Mouse (Mus musculus): Measurements from ENCODE around the gene Usp6nl. TPM values are rescaled to one million over a fixed set of nuclear protein-coding genes. Genes with fewer than 3 reads are reported as not detected.

Usp6nl gene
- total and polyA plus RNA-seq, 3 experiments, result 2.0 to 6.6 (median 6.5) TPM

DNA sequence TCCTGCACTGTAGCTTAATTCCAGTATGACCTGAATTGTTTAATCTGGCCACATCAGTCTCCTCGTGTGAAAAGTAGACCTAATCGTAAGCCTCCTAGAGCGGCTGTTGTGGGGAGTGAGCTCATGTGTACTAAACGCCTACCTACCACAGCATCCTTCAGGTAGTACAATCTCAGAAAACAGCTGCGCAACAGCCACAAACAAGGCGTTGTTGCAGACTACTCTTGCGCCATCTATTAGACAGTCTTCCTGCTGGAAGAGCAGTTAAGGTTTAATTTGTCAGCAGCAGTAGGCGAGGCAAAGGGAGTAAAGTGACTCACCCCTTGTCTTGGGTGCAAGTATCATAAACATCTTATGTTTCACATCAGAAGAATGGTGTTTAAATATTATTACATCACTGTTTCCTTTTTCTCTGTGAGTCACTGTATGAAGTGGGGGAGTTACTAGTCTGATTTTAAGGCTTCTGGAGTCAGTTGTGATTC lies 57.3 kb downstream of the Usp6nl start:
- intact Hi-C loops (cut with DNase I), result no loop called here
- H3K27ac ChIP-seq, result no peak overlapping the region
- no peaks in the 10 kb centered on the region for H3K79me2 ChIP-seq (replicated peaks; ENCODE audit: control insufficient read depth, insufficient read depth, low read length)
- no peaks in the 10 kb centered on the region for H3K27me3 ChIP-seq (ENCODE audit: control insufficient read depth, insufficient read depth, low read length)
- WGBS, result 61% methylated on average over 8 of the region's 8 CpGs
- no peak overlapping the region for H3K4me3 ChIP-seq
- no peak overlapping the region for H3K9ac ChIP-seq (ENCODE audit: low read depth, low read length)
- no peaks in the 10 kb centered on the region; the same call in 1 of the 2 replicates for H3K36me3 ChIP-seq (ENCODE audit: control insufficient read depth, insufficient read depth, low read length)
- H3K4me1 ChIP-seq (ENCODE audit: control insufficient read depth, insufficient read depth, low read length), result peaks cover 14% of the 10 kb centered on the region
- DNase-seq, result no peak
- TF ChIP-seq EP300 (IDR thresholded peaks at IDR 0.05; ENCODE audit: insufficient read depth, low read depth, low read length) (no peak), POLR2A (IDR thresholded peaks at IDR 0.05; ENCODE audit: insufficient read depth, low read depth, low read length) (no peak), CTCF (IDR thresholded peaks at IDR 0.05) (no peak)

GRCm38 (mm10) chr2:6380401-6380800 lies 57.9 kb downstream of the Usp6nl start:
- intact Hi-C loops (cut with DNase I), result no loop called here
- Histone ChIP-seq H3K79me2 (replicated peaks; ENCODE audit: control insufficient read depth, insufficient read depth, low read length) (no peaks in the 10 kb centered on the region), H3K4me3 (no peak overlapping the region), H3K27me3 (ENCODE audit: control insufficient read depth, insufficient read depth, low read length) (no peaks in the 10 kb centered on the region), H3K4me1 (ENCODE audit: control insufficient read depth, insufficient read depth, low read length) (peaks cover 14% of the 10 kb centered on the region), H3K9ac (ENCODE audit: low read depth, low read length) (no peak overlapping the region), H3K36me3 (ENCODE audit: control insufficient read depth, insufficient read depth, low read length) (no peaks in the 10 kb centered on the region; the same call in 1 of the 2 replicates), H3K27ac (no peak overlapping the region)
- DNase-seq, result no peak
- TF ChIP-seq CTCF (IDR thresholded peaks at IDR 0.05) (no peak), EP300 (IDR thresholded peaks at IDR 0.05; ENCODE audit: insufficient read depth, low read depth, low read length) (no peak)
- WGBS, result 81% methylated on average over 9 of the region's 9 CpGs

DNA sequence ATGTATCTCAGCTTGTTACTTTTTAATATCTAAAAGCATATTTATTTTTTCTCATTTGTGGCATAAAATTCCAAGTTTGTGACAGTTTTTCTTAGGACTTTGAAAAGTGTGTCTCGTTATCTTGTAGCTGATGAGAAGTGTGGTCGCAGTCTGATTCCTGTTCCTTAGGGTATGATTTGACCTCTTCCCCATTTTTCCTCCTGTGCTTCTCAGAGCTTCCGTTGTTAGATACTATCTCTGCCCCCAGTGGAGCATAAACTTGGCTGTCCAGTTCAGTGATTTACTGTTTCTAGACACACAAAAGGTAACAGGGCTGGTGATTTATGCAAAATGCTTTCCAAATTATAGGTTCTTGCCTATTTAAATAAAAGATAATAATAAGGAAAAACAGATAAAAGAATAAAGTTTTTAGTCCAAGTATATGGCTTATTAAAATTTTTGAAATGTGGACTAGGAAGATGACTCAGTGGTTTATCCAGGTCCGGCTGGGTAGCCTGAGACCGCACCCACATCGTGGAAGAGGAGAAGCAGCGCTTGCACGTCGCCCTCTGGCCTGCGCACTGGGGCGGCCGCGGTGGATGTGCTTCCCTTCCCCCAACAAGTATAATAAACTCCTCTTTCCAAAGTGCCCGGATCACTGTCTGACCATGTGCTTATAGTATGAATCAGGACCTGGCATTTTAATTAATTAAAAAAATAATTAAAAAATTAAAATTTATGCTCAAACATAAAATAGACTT lies 62.1 kb downstream of the Usp6nl start:
- Histone ChIP-seq H3K36me3 (ENCODE audit: control insufficient read depth, insufficient read depth, low read length) (no peaks in the 10 kb centered on the region; the same call in 1 of the 2 replicates), H3K4me3 (no peak overlapping the region), H3K4me1 (ENCODE audit: control insufficient read depth, insufficient read depth, low read length) (peaks cover 6% of the 10 kb centered on the region; the same call in 1 of the 2 replicates), H3K9ac (ENCODE audit: low read depth, low read length) (no peak overlapping the region), H3K79me2 (replicated peaks; ENCODE audit: control insufficient read depth, insufficient read depth, low read length) (no peaks in the 10 kb centered on the region), H3K27me3 (ENCODE audit: control insufficient read depth, insufficient read depth, low read length) (no peaks in the 10 kb centered on the region), H3K27ac (no peak overlapping the region)
- TF ChIP-seq POLR2A (IDR thresholded peaks at IDR 0.05; ENCODE audit: insufficient read depth, low read depth, low read length) (no peak), EP300 (IDR thresholded peaks at IDR 0.05; ENCODE audit: insufficient read depth, low read depth, low read length) (no peak)
- DNase-seq, result no peak
- WGBS, result 70% methylated on average over 14 of the region's 14 CpGs
- intact Hi-C loops (cut with DNase I), result no loop called here

DNA sequence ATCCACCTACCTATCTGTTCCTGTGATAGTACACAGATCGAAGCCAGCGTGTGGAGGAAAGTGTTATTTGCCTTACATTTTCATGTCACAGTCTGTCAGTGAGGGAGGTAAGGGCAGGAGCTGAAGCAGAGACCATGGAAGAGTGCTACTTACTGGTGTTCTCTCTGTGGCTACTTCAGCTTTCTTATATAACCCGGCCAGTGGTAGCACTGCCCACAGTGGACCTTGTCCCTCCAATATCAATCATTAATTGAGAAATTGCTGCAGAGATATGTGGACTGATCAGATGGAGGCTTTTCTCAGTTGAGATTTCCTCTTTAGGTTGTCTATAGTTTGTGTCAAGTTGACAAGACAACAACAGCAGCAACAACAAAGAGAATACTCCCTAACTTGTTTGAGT lies 66.7 kb downstream of the Usp6nl start:
- WGBS, result 91% methylated on average over 3 of the region's 3 CpGs

DNA sequence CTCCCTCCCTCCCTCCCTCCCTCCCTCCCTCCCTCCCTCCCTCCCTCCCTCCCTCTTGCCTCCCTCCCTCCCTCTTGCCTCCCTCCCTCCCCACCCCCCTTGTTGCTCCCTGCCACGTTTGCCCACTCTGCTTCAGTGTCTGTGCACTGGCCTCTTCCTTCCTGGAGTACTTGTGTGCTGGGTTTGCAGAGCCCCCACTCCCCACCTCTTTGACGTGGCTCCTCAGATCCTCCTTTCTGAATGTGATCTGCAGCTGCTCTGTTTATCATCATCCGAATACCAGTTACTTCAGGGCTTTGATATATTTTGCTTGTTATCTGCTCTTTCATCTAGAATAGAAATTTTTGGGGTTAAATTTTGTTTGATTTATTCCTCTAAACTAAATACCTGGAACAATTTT lies 68.8 kb downstream of the Usp6nl start:
- intact Hi-C loops (cut with DNase I), result no loop called here
- WGBS, result 61% methylated on average over 2 of the region's 3 CpGs
- no peak for DNase-seq
- H3K27me3 ChIP-seq (ENCODE audit: control insufficient read depth, insufficient read depth, low read length), result no peaks in the 10 kb centered on the region
- no peaks in the 10 kb centered on the region for H3K79me2 ChIP-seq (replicated peaks; ENCODE audit: control insufficient read depth, insufficient read depth, low read length)
- H3K27ac ChIP-seq, result no peak overlapping the region
- H3K4me1 ChIP-seq (ENCODE audit: control insufficient read depth, insufficient read depth, low read length), result peaks cover 2% of the 10 kb centered on the region
- no peak overlapping the region for H3K9ac ChIP-seq (ENCODE audit: low read depth, low read length)
- TF ChIP-seq EP300 (IDR thresholded peaks at IDR 0.05; ENCODE audit: insufficient read depth, low read depth, low read length) (no peak), CTCF (IDR thresholded peaks at IDR 0.05) (no peak), POLR2A (IDR thresholded peaks at IDR 0.05; ENCODE audit: insufficient read depth, low read depth, low read length) (no peak)
- H3K4me3 ChIP-seq, result no peak overlapping the region
- H3K36me3 ChIP-seq (ENCODE audit: control insufficient read depth, insufficient read depth, low read length), result peaks cover 2% of the 10 kb centered on the region

More for the DNA sequence above, 66.7 kb downstream of the Usp6nl start:
- intact Hi-C loops (cut with DNase I), result no loop called here
- Histone ChIP-seq H3K27me3 (ENCODE audit: control insufficient read depth, insufficient read depth, low read length) (no peaks in the 10 kb centered on the region), H3K27ac (no peak overlapping the region), H3K4me1 (ENCODE audit: control insufficient read depth, insufficient read depth, low read length) (peaks cover 1% of the 10 kb centered on the region; the same call in 1 of the 2 replicates), H3K9ac (ENCODE audit: low read depth, low read length) (no peak overlapping the region), H3K36me3 (ENCODE audit: control insufficient read depth, insufficient read depth, low read length) (no peaks in the 10 kb centered on the region), H3K4me3 (no peak overlapping the region), H3K79me2 (replicated peaks; ENCODE audit: control insufficient read depth, insufficient read depth, low read length) (no peaks in the 10 kb centered on the region)
- DNase-seq, result no peak
- TF ChIP-seq EP300 (IDR thresholded peaks at IDR 0.05; ENCODE audit: insufficient read depth, low read depth, low read length) (no peak), CTCF (IDR thresholded peaks at IDR 0.05) (no peak), POLR2A (IDR thresholded peaks at IDR 0.05; ENCODE audit: insufficient read depth, low read depth, low read length) (no peak)

GRCm38 (mm10) chr2:6391940-6392339 lies 69.5 kb downstream of the Usp6nl start:
- no peak overlapping the region for H3K27ac ChIP-seq
- H3K36me3 ChIP-seq (ENCODE audit: control insufficient read depth, insufficient read depth, low read length), result peaks cover 5% of the 10 kb centered on the region
- 86% methylated on average over 6 of the region's 6 CpGs for WGBS
- no peak overlapping the region for H3K9ac ChIP-seq (ENCODE audit: low read depth, low read length)
- peaks cover 3% of the 10 kb centered on the region for H3K4me1 ChIP-seq (ENCODE audit: control insufficient read depth, insufficient read depth, low read length)
- DNase-seq, result no peak
- no peak for TF ChIP-seq CTCF (IDR thresholded peaks at IDR 0.05)
- no peak for TF ChIP-seq POLR2A (IDR thresholded peaks at IDR 0.05; ENCODE audit: insufficient read depth, low read depth, low read length)
- TF ChIP-seq EP300 (IDR thresholded peaks at IDR 0.05; ENCODE audit: insufficient read depth, low read depth, low read length), result no peak
- no peaks in the 10 kb centered on the region for H3K27me3 ChIP-seq (ENCODE audit: control insufficient read depth, insufficient read depth, low read length)
- H3K4me3 ChIP-seq, result no peak overlapping the region
- no peaks in the 10 kb centered on the region for H3K79me2 ChIP-seq (replicated peaks; ENCODE audit: control insufficient read depth, insufficient read depth, low read length)
- intact Hi-C loops (cut with DNase I), result no loop called here

Data from heart, adult 2 months (tissue).